Mouse (Mus musculus): ENCODE results near the gene Mrln.

The Mrln gene

DNA sequence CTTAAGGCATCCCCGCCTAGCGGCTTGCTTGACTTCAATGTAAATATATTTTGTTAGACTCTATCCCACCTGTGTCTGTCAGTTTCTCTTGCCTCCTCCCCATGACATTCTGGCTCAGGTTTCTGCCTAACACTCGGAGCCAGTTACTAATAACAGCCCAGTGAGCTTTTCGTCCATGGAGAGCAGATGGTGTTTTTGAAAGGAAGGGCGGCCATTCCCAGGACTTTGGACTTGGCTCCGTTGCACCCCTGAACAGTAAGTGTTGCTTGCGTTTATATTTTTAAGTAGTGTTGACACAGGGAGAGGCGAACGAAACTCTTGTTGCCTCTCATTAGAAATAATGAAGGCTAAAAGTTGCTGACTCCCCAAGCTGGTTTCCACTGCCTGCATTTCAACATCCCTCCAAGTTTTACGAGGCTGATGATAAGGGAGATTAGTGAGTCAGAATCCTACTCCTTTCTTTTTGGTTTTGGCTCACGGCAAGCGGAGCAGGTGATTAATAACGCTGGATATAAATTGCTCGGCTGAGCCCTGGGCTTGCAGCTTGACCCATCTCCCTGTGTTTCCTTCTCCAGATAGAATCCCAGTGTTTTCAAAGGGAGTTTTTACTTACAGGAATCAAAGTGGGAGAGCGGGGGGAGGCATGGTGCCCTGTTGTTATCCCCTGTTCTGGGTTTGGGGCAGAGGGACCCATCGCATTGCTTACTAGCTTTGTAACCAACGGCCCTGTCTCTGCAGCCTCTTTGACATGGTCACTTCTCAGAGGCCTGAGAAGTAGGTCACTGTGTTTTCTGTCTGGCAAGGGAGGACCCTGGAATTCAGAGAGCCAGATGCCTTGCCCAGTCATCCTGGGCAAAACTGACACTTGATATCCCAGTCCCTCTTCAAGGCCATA, at the start of gene Mrln:
TSS of gene Mrln (plus strand) at position 160 of the 895 bp plus-strand sequence.
- no peak for DNase-seq

DNA sequence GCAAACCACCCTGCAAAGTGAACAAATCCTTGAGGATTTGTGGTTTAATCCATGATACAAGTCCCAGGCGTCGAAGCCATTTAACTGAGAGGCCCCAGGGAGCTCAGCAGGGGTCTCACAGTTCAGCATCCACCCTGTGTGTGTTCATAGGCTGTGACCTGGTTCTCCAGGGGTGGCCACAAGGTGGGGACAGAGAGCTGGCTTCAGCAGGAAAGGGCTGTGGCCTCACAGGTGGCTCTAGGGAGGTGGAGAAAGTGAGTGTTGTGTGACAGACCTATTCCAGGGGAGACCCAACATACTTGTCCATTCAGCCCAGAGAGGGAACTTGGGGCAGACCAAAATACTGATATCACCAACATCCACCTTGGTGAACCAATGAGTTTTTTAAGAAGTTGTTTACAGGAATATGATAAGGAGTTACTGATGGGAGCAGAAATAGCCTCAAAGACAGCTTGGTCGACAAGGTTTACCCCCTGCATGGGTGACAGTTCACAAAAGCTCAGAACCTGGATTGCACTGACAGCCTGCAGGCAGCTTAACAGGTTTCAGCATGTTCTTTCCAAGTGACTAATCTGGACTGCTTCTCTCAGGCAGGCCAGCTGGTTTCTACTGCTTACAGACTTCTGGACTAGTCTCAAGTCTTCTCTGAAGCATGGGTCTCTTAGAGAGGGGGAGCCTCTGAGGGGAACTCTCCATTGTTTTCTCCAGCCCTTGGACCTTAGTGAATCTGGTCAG, 47.9 kb upstream of the Mrln start:
- peak in 1 of 2 experiments; percentile 29 for DNase-seq

DNA sequence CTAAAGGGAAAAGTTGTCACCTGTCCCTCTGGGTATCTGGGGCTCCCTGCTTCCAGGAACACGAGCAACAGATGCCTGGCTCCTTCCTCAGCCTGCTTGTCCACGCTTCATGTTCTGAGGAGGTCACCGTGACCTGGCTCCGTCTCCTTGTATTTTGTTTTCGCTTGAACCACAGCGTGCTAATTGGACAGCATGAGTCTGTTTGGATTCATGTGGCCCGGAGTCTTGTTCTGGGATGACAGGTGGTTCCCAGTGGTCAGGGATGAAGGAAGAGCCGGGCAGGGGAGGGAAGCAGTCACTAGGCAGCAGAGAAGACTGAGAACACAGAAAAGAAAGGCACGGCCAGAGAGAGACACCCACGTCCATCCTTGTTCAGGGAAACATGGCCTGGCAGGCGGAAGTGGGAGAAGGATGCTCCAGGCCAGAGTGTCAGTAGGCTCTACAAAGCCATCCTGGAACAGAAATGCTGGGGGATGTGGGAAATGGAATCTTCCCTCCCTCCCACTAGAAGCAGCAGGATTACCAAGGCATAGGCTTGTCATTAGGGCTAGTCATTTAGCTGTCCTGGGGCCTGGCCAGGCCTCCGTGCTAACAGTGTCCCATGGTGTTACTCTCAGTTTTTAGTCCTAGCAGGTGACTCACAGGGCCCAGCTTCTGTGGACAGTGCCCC, 44.7 kb upstream of the Mrln start:
- no peak for DNase-seq

DNA sequence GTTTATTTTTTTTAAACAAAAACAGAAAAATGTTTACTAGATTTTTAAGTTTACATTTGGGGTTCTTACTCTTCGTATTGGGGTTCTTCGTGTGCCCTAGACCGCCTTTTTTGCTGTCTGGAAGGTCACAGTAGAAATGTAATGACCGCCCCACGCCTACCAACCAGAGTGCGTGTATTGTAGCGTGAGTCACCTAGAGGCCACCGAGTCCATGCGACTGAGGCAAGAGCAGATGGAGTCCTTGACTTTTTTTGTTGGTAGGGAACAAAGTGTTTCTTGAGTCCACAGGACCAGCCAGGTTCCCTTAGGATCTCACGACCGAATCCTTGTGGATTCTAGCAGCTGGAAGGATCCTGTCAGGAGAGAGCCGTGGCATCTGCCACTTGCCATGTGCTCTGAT, 43.7 kb upstream of the Mrln start:
- DNase-seq, result no peak

DNA sequence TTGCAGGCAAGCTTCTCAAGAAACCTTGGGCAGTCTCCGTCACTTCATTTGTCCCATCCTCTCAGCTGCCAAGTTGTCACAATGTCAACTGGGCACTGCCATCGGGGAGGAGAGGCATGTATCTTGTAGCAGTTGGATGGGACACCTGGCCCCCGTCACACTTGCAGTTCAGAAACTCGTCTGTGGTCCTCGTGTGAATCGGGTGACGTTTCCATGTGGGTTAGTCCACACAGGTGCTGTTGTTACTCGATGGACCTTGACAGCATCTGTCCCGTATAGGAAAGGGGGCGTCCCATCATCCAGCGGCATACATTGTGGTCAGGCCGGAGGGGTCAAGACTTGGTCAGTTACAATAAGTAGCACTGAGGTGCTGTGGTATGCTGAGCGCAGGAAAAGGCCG, 43.0 kb upstream of the Mrln start:
- no peak for DNase-seq

DNA sequence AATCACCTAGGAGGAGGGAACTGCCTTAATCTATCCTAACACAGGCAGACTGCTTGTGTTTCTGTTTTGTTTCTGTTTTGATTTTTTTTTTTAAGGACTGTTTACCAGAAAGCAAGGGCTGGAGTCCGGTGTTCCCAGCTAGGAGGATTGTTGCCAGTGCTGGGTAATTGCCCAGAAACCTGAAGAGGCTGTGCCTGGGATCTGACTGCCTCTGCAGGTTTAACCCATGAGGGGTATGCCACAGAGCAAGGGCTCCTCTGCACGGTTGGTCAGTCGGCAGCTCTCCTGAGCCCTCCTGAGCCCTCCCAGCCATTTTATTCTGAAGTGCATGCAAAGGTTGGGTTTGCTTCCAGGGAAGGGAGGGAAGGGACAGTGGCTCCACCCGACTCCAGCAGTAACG, 40.8 kb upstream of the Mrln start:
- no peak for DNase-seq

DNA sequence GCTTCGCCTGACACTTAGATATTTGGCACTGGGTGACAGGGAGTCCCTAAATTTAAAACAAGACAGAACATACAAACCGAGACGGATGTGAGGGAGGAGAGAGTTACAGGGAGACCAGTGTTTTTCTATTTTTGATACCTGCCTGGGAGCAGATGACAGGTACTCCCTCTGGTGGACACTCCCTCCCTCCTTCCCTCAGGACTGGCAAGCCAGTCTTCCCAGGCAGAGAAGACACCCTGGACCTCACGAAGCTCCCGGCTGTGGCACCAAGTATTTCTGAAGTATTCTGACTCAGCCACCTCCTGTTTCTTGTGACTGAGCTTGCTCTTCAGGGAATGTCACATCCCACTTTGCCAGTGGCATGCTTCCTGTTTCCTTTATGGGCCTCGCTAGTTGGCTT, 38.6 kb upstream of the Mrln start:
- DNase-seq, result no peak

DNA sequence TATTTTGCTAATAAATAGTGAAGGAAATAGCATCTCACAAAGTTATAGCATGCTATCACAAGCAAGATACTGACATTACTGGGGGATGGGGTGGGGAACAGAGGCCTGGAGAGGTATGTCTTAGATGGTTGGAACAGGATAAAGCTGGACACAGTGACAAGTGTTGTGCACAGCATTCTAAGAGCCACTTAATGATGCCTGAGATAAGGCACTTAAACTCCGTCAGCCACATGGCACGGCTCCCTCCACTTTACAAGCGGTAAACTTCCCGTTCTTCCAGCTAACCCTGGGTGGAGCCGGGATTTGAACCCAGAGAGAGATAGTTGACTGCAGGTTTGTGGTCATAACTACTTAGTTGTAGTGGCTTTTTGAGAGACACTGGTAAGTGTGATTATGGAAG, 38.0 kb upstream of the Mrln start:
- DNase-seq, result no peak

DNA sequence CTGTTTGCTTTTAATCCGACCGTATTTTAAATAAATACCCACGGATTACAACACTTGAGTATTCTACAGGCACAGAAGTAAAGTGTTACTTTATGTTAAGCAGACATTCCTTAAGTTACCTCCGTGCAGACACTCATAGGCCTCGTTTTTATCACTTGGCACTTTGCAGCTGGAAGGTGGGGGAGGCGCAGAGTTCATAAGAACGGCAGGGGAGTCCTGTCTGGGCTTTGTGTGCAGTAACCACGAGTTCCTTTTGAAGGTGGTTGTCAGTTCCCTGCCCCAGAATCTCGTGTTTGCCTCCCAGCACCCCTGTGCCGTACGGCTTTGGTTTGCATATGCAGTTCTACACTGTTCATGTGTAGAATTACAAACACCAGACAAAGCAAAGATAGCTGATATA, 36.8 kb upstream of the Mrln start:
- DNase-seq, result no peak

DNA sequence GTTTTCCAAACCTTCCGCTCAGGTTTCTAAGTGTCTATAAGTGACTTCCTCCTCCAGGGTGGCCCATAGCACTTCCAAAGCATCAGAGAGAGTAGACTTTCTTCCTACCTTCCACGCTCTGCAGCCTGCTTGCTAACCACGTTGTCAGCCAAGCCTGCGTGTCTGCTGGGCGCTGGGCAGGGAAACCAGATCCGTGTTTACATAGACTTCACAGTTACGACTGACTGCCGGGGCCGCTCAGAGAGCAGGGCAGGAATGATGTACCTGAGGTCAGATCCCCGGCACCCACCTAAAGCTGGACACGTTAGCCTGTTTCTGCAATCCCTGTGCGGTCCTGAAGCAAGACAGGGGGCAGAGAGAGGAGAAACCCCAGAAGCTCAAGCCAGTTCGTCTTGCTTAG, 36.1 kb upstream of the Mrln start:
- no peak for DNase-seq

DNA sequence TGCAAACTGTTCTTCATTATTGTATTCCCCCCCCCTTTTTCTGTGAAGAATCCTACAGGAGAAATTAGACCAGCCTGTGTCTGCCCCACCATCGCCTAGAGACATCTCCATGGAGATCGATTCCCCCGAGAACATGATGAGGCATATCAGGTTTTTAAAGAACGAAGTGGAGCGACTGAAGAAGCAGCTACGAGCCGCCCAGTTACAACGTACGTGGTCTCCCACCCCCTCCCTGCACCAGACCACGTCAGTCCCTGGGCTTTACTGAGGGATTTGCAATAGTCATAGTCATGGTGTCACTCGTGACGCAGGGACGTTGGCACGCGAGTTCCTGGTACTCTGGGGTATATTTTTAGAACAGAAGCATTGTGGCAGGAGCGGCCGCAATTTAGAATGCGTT, 35.4 kb upstream of the Mrln start:
- no peak for DNase-seq

DNA sequence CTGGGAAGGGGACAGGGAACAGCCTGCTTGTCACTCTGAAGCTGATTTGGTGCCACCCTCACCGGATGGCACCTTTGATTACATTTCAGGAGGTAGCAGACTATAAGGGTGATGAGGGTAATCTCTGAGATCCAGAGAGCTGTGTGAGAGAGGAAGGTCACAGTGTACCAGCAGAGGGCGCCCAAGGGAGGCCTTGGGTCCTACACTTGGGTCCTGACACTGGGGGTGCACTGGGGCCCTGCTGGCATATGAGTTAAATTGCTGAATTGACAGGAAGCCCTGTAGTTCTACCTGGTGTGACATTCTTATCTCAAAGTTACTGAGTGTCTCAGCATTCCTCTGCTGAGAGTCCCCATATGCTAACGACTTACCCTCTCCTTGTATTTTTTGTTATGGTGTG, 31.1 kb upstream of the Mrln start:
- peak; percentile 57 to 73 for DNase-seq

DNA sequence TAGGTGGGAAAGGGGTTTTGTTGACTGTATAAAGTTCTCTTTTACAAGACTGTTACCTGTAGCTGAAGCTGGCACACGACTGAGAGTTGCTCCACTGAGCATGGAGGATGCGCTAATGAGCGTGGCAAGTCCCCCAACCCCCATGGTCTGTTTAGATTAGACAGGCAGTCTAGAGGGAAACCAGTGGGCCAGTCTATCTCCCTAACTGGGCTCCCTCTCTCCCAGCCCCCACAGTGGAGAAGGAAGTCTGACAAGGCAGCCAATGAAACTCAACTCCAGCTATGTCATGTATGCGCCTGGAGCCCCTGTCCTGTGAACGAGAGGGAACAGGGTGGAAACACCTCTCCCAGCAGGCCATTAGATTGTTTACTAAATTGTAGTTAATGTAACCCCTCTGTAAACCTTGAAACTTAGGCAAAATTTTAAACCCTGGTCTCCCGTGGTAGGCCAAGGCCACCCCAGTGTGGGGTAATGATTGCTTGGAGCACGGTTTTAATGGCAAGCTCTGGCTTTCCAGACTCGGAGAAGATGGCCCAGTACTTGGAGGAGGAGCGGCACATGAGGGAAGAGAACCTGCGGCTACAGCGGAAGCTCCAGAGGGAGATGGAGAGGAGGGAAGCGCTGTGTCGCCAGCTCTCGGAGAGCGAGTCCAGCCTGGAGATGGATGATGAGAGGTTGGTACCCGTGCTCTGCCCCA, 29.8 kb upstream of the Mrln start:
- no peak for DNase-seq

DNA sequence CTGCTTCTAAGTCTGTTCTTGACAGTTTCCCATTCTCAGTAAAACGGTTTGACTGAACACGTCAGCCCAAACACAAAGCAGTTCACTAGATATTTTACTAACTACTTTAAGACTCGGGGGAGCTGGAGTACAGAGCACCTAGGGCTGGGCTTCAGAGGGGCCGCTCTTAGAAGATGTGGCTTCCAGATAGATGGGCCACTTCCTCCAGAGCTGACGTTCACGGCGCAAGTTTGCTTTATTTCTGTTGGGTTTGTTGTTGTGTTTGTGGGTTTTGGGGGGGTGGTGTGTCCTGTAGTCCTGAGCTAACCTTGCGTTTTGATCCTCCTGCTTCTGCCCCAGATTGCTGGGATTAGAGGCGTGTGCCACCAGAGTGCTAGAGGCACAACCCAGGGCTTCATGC, 23.7 kb upstream of the Mrln start:
- DNase-seq, result no peak

DNA sequence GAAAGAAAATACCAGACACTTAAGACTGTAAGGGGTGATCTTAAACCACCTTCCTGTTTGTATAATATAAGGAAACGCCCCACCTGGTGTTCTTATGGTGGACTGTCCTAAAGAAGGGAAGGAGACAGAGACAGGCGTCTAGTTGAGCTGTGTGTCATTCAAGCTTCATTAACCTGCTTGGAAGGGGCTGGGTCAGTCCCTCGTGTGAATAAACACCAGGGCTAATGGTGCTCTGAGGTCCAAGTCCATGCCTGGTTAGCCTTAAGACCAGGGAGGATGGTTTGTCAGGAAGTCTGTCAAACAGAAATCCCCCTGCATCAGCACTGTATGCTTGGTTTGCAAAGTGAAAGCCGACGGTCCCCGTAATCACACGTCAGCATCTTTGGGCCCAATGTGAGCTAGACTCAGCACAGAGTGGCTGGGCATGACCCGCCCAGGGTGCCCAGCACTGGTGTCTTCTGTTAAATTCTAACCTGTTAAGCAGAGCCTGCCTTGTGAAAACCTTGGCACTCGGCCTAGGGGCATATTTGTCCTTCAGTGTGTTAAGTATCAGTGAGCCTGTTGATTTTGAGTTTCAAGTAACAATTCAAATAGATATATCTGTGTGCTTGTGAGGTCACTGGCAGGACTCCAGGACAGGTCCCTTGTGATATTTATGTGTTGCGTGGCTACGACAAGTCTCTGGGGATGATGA, 23.0 kb upstream of the Mrln start:
- DNase-seq, result peak in 1 of 2 experiments; percentile 35

DNA sequence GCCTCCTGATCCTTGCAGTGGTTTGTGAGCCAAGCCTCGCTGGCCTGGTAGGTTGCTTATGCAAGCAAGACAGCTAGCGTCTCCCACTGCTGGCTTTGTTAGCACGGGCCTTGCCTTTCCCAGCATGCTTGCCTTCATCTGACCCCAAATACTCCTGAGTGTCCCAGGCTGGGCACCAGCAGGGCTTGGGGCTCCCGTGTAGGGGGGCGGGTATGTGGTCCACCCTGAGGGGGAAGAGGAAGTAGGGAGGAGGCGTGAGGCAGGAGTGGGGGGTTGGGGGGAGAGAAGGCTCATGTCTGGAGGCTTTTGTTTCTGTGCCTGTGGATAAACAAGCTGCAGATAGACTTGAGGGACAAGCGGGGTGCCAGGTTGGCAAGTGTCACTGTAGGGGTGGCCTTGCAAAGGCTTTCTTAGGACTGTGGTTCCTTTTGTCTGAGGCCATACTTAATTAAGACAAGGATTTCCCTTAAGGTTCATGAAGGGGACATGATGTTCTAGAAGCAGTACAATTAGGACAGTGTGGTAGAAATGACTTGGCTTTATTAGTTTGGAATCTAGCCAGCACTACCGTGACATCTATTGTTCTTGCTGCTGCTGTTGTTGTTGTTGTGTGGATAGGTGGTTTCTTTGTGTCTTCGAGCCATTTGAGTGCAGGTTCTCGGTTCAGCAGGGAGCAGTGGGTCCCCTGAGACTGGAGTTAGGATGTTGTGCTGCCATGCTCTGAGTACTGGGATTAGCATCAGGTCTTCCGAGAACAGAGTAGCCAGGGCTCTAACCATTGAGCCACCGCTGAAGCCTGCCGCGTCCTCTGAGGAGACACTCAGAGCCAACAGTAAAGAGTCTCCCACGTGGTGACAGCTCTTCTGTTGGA, 21.0 kb upstream of the Mrln start:
- peak; percentile 30 to 67 for DNase-seq

DNA sequence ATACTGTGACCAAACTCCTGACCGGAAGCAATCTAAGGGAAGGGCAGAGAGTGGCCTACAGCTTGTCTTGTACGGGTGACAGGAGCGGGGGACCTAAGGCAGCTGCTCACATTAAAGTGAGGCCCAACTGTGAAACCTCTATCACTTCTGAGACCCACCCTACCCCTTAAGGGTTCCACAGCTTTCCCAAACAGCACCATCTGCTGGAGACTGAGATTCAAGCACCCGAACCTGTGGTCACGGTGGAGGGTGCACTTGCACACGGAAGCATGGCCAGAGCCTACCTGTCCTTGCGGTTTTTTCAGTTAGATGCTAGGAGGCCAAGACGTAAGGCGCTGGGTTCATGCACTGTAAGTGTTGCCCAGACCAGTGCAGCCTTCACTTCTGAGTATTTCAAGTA, 18.3 kb upstream of the Mrln start:
- peak in 1 of 2 experiments; percentile 62 for DNase-seq

DNA sequence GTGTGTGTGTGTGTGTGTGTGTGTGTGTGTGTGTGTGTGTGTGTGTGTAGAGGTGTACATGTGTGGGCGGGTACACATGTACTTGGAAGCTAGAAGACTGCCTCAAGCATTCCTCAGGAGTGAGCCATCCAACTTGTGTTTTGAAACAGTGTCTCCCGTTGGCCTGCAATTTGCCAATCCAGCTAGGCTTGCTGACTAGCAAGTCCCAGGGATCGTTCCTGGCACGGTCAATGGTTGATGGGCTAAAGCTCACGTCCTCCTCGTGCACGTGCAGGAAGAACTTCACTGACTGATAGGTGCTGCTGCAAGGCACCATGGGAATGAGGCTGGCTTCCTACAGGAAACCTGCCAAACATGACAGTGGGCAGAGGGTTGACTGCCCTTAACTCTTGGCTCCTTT, 17.9 kb upstream of the Mrln start:
- no peak for DNase-seq

DNA sequence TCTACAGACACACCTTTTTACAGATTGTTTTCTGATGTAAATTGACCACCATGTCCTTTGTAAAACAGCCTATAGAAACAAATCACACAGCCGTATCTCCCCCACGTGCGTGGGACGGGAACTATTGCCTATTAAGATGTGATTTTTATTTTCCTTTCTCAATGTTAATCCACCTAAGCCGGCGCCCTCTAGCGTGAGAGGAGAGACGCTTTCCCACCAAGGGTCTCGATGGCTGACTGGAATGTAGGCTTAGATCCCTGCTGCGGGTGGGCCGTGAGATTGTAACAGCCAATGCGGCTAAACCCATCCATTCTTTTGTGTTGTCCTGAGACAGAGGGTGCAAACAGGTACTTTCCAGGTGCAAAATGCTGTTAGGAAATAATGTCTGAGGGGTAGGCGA, 14.6 kb upstream of the Mrln start:
- DNase-seq, result no peak

DNA sequence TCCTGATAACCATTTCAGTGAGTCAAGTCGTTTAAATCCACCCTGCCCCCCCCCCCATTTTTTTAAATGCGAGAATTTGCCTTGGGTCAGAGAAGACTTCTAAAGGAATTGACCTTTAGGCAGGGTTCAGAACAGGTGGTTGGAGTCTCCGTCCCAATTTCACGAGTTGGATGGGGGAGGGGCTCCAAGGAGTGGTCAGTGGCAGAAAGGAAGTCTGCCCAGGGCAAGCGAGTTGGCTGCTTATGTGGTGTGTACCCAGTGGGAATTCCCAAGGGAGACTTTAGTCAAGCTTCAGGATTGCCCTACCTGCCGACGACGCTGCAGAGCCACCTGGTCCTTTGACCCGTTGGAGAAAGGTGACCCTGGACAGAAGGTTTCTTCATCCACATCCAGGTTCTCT, 10.2 kb upstream of the Mrln start:
- no peak for DNase-seq

DNA sequence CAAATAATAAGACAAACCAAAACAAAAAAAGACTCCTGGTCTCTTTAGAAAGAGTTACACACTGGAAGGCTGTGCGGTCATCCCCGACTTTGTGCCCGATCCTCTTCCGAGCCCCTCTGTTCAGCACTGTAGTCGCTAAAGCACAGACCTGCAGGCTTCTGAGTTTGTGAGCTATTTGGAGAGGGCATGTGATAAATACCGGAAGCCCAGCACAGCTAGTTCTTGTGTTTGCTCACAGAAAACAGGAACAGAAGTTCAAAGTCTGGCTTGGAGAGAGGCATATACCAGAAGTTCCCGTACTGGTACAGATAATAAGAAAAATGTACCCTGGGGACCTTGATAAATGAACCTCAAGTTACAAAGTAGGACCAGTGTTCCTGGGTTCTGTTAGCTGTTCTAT, 9.2 kb upstream of the Mrln start:
- DNase-seq, result no peak

Measured in lung, postnatal 4 days (tissue).